Mouse (Mus musculus) bone marrow macrophage, adult 2 months (primary cell): ENCODE data around the gene Ift27.

ENCODE experiments used
- CTCF ChIP-seq: IDR thresholded peaks from 2 replicates; pipeline ENCODE4 v1.5.1; 2012; ENCODE audit warnings: low read depth, mild to moderate bottlenecking, low read length, moderate library complexity
- POLR2A ChIP-seq: IDR thresholded peaks from 2 replicates; pipeline ENCODE4 v1.6.1; 2012; ENCODE audit warnings: mild to moderate bottlenecking, low read depth, low read length, borderline replicate concordance

- TF ChIP-seq POLR2A (0 out of 2 replicates have a peak, but pooled peaks have one; percentile 67), CTCF (no peak)
Measured at GRCm38 (mm10) chr15:78173972-78174886, at the start of gene Ift27.
